Mouse (Mus musculus): ENCODE measurements around the gene Foxn3. TPM values are rescaled to one million over a fixed set of nuclear protein-coding genes. Genes with fewer than 3 reads are reported as not detected.

The Foxn3 gene
- total RNA-seq, 2 experiments from 2014 or later, result 98.5 to 102 TPM

DNA sequence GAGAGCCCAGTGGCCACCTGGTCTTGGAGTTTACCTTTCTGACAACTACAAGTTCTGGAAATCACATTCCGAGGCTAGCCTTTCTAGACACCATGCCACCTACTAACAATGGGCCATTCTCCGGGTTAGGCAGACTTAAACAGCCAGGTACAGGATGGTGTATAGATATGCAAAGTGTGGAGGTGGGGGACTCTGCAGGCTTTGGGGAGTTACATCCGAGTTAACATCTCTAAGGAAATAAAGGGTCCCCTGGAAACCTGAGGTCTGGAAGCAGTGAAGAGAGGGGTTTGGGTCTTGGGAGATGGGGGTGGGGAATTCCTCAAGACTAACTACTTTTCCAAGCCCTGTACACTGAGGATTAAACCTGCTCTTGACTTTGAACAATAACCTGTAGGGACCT is 150.9 kb downstream of the Foxn3 start:
- DNase-seq, result no peak

- no peak for DNase-seq
Observed at GRCm38 (mm10) chr12:99412034-99412433, 151.3 kb downstream of the Foxn3 start.

DNA sequence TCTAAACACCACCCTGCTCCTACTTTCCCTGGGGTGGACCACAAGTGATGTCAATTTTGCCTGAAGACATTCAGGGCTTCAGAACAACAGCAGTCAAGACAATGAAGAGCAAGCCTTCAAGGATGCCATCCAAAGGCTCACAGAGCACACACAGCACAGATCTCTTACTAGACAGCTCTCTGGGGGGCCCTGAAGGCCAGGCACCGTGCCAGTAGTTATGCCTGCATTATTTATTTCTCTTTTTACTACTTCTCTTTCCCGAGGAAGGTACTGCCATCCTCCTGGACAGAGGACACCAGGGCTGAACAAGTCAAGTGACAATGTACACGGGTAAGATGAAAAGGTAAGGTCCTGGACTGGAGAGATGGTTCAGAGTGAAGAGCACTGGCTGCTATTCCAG is 154.7 kb downstream of the Foxn3 start:
- DNase-seq, result no peak

DNA sequence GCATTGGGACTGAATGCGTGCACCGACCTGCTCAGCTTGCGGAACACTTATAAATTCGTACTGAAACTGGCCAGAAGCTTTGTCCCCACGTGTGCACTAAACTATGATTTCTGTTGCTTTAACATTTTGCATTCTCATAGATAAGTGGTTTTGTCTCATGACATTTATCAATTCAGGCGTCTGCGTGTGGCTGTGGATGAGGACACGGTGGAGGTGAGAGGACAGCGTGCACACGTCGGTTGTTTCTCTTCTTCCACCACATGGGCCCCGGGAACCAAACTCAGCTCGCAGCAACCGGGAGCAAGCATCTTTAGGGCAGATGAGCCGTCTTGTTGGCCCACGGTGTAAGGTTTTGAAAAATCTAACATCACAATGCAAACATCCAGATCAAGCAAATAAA is 155.3 kb downstream of the Foxn3 start:
- DNase-seq, result no peak

- DNase-seq, result peak; percentile 48 to 65
Observed at GRCm38 (mm10) chr12:99407318-99407716, 156.1 kb downstream of the Foxn3 start.

DNA sequence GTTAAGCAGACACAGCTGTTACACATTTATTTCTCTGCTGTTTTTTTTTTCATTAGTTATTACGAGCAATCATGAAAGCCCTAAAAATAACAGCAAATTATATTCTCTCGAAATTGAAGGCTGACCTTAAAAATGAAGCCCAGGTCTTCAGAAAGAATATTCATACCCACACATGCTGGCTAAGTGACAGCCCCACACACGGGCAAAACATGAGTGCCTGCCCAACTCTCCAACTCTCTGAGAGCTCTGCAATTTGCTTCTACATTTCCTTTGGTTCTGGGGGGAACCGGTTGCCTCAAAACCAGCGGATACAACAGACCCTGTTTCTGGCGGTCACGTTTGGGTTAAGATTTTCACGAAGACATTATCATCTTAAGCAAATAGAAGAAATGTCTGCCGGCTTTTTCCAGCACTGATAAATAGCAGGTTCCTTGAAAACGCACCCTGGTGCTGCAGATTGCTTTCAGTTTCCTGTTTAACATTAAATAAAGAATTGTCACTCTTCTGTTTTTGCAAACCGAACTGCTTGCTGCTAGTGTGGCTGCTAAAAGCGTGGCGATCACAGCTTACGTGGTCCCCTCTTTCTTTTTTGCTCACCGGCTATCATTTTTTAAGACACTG is 156.6 kb downstream of the Foxn3 start:
- peak; percentile 30 to 49 for DNase-seq

GRCm38 (mm10) chr12:99406254-99406653 is 157.1 kb downstream of the Foxn3 start:
- peak in 1 of 2 experiments; percentile 47 for DNase-seq

- DNase-seq, result no peak
Observed at GRCm38 (mm10) chr12:99405401-99405800, 158.0 kb downstream of the Foxn3 start.

- DNase-seq, result no peak
Observed at GRCm38 (mm10) chr12:99403004-99403403, 160.4 kb downstream of the Foxn3 start.

GRCm38 (mm10) chr12:99400907-99401306 is 162.5 kb downstream of the Foxn3 start:
- no peak for DNase-seq

GRCm38 (mm10) chr12:99399575-99399974 is 163.8 kb downstream of the Foxn3 start:
- DNase-seq, result no peak

GRCm38 (mm10) chr12:99396461-99396860 is 166.9 kb downstream of the Foxn3 start:
- no peak for DNase-seq

- DNase-seq, result no peak
Observed at GRCm38 (mm10) chr12:99395082-99395481, 168.3 kb downstream of the Foxn3 start.

DNA sequence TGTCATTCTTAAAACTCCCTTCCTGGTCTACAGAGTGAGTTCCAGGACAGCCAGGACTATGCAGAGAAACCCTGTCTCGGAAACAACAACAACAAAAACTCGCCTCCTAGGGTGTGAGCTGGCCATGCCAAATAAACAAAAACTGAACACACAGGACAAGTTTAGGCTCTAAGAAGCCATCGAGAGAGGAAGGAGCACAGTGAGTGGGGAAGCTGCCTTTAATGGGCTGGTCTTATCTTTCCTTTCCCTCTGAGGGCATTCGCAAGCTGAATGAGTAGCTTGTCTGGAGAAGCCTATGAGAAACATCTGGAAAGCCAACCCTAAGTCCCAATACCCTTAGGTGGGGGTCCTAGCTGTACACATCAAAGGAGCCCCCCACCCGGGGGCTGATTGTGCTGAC is 168.7 kb downstream of the Foxn3 start:
- no peak for DNase-seq

GRCm38 (mm10) chr12:99393867-99394630 is 169.3 kb downstream of the Foxn3 start:
- DNase-seq, result no peak

- peak; percentile 92 to 94 for DNase-seq
Observed at GRCm38 (mm10) chr12:99392944-99393866, 170.2 kb downstream of the Foxn3 start.

DNA sequence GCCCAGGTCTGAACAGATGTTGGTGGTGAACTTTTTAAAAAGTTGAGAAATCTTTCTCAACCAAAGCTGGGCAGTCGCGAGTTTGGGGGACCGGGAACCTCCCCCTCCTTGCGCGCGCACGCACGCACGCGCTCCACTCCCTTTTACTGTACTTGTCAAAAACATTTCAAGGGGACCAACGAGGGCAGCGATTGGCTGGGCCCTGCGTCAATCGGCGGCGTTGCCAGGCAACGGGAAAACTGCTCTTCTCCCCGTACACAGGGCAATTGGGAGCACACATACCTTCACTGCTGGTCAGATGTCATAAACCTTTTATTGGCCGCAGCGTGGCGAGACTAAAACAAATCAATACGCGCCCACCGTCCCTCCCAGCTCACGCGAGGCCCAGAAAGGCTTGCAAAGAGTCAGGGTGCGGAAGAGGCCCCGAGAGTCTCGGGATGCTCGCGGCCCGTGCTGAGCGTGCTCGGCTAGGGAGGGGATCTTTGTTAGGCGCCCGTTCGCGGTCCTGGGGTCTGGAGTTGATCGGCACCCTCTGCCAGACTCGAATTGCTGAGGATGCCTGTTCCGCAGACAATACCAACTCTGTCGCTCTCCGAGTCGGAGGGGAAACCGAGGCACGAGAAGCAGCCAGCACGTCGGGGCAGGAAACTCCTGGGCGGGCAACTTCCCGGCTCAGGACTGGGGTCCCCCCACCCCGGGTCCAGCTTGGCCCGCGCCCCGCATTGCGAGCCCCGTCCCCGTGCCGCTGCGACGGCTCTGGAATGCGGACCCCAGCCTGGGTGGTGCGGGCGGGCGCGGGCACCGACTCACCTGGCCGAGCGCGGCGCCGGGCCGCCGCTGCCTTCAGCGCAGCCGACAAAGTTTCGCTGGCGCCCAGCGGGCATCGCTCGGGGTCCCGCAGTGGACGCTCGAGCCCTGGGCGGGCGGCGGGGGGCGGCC is 171.2 kb downstream of the Foxn3 start:
- DNase-seq, result peak; percentile 100

- DNase-seq, result peak in 1 of 2 experiments; percentile 38
Observed at GRCm38 (mm10) chr12:99390429-99390828, 173.0 kb downstream of the Foxn3 start.

- DNase-seq, result no peak
Observed at GRCm38 (mm10) chr12:99389244-99389643, 174.1 kb downstream of the Foxn3 start.

- no peak for DNase-seq
Observed at GRCm38 (mm10) chr12:99385897-99386834, 177.2 kb downstream of the Foxn3 start.

Measured in heart, adult 18-20 months (tissue).